Mouse (Mus musculus) frontal cortex, postnatal 36 days (tissue): Measurements from ENCODE around the gene Cpt1a.

ENCODE experiments used
- DNase-seq, 2 experiments: peaks; one replicate each; pipeline ENCODE4 v3.0.0; 2022; ENCODE audit warnings: low spot score in 2 of 2

Cpt1a gene

DNA sequence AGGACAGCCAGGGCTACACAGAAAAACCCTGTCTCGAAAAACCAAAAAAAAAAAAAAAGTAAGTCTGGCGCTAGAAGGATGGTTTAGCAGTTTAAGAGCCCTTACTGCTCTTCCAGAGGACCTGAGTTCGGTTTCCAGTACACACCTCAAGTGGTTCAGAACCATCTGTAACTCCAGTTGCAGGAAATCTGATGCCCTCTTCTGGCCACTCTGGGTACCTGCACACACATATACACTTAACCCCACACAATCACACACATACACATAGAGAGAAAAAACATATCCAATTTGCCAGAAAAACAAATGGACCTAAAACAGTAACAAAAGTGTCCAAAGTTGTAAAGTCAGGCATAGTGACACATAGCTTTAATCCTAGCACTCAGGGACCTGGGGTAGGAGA lies 43.0 kb downstream of the Cpt1a start:
- DNase-seq = no peak

GRCm38 (mm10) chr19:3368276-3368675 lies 46.1 kb downstream of the Cpt1a start:
- DNase-seq = no peak

- DNase-seq = no peak
These were observed 51.2 kb downstream of the Cpt1a start for GRCm38 (mm10) chr19:3373380-3373779.

- DNase-seq = no peak
These were observed 51.9 kb downstream of the Cpt1a start for GRCm38 (mm10) chr19:3374028-3374427.

DNA sequence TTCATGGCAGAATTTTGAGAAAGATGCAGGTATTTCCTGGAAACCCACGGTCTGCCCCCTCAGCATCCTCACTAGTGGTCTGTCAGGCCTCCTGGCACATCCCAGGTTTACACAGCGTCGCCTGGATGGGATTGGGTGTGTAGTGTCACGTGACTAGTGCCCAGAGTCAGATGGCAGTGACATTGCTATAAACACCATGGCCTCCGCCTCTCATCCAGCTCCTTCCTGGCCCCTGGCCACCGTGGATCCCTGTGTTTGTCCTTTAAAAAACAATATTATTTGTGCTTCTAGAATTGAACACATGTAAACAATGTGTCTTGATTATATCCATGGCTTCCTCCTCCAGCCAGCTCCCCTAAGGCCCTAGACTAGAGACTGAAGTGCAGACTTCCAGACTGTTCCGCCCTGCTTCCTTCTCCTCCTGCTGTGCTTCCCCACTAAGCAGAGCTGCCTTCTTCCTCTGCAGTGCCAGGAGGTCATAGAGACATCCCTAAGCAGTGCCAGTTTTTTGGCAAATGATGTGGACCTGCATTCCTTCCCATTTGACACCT lies 53.9 kb downstream of the Cpt1a start:
- DNase-seq = no peak

GRCm38 (mm10) chr19:3376966-3377715 lies 55.0 kb downstream of the Cpt1a start:
- DNase-seq = no peak

DNA sequence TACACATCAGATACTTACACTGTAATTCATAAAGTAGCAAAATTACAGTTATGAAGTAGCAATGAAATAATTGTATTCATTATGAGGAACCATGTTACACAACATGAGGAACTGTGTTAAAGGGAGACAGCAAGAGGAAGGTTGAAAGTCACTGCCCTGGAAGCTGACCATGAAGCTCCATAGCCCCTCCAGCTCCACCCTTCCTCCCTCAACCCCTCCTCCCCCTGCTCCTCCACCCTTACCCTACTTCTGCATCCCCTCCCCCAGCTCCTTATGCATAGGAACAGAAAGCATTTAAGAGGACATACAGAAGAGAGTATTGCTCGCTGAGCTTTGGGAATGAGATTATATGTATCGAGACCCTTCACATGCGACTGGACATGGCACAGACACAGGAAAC lies 56.5 kb downstream of the Cpt1a start:
- DNase-seq = no peak

DNA sequence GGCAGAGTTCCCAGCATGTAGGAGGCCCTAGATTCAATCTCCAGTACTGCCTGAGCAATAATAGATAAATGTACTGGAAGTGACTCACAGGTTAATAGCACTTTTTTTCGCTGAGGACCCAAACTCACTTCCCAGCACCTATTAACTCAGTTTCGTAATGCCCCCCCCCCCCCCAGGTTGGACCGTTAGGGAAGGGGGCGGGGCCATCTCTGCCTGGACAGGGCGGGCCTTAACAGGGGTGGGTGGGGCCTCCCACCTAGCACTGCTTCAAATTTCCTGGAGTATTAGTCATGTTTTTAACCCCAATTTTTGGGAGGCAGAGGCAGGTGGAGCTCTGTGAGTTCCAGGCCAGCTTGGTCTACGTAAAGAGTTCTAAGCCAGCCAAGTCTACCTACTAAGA lies 65.9 kb downstream of the Cpt1a start:
- no peak for DNase-seq

DNA sequence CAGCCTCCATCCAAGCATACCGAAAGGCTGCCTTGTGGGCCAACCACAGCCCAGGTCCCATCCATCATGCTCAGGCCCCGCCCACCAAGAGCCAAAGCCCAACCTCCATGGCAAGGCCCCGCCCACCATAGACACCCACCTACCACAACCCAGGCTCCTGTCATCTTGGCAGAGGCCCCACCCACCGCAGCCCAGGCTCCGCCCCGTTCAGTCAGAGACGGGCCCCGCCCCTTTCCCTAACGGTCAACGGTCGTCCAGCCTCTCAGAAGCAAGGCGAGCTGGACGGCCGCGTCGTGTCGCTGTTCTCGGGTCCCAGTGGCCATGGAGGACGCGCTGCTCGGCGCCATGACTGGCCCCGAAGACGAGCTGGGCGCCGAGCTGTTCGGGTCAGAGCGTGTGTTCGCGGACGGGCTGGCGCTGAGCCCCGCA lies 66.5 kb downstream of the Cpt1a start, which contains the start of gene Tesmin:
Gene Tesmin (plus strand): TSS at position 229 of the 429 bp plus-strand sequence.
- DNase-seq = peak; percentile 37 to 77

DNA sequence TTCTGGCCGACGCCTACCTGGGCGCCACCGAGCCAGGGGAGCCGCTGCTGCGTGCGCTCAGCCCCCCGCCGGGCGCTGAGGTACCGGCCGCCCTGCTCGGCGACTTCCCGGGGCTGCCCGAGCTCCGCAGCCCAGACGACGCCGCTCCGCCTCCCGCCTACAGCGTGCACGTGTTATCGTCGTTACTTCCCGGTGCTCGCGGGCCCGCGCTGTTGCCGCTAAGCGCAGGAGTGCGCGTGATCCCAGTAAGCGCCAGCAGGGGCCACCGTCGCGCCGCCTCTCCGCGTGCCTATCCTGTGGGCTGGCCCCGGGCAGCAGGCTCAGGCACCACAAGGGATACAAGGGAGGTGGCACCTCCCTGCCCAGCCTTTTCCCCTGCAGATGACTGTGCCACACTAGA lies 67.0 kb downstream of the Cpt1a start:
- peak; percentile 84 to 88 for DNase-seq

GRCm38 (mm10) chr19:3392384-3392783 lies 70.2 kb downstream of the Cpt1a start:
- DNase-seq = no peak

DNA sequence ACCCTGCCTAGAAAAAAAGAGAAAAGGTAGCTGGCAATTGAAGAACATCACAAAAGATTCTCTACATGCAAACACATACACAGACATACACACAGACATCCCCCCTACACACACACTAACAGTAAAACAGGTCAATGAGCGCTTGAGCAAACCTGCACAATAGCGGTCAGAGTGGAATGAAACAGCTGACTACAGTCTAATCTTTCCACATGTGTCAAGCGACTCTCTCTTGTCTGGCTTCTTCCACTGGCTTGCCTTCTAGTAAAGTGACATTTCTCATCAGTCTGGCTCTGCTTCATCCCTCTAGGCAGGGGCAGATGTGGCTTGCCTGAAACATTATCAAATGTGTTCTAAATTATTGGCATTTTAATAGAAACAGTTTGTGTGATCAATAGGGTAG lies 72.1 kb downstream of the Cpt1a start:
- DNase-seq = no peak

DNA sequence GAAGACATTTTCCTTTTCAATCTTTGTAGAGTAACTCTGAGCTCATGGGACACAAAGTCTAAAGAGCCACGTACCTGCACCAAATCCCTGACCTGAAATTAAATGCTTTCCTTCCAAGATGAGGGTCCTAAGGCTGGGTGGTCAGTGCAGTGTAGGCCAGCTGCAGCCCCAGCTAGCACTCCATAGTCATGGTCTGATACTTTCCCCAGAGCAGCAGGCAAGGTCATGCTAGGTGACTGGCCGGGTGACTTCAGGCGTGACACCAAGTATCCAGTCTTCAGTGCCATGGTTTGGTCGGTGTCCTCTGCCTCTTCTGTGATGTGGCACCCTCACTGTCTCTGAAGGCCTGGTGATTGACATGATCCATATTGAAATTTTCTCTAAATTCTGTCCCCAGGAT lies 77.9 kb downstream of the Cpt1a start:
- no peak for DNase-seq

DNA sequence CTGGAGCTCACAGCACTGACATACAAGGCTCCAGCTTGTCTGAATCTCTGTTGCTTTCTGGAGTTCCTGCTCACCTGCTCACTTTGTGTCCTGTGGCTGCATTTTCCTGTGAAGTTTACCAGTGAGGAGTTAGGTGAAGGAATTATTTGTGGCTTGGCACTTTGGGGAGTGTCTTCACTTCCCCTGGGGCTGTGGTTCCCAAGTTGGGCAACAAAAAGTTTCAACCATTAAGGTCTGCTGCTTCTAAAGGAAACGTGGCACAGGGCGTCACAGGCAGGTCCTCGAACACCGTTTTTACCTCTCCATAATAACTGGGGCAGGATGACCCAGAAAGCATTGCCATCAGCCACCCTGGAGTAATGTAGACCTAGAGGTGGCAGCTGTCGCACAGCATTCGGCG lies 79.4 kb downstream of the Cpt1a start:
- DNase-seq = no peak

- no peak for DNase-seq
These were observed 79.8 kb downstream of the Cpt1a start for GRCm38 (mm10) chr19:3401943-3402342.

DNA sequence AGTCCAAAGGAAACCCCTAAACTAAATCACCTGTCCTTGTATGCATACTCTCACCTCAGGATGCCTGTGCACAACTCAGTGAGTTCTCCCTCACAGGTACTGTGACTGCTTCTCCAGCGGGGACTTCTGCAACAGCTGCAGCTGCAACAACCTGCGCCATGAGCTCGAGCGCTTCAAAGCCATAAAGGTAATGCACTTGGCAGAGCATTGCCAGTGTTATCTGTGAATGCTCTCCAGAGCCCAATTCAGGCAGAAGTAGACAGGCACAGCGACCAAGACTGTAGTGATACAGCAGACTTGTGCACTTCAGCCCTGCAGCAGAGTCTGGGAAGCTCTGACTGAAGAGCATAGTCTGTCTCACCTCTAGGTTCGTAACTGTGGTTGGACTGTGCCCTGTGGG lies 80.3 kb downstream of the Cpt1a start:
- no peak for DNase-seq

- DNase-seq = no peak
These were observed 81.9 kb downstream of the Cpt1a start for GRCm38 (mm10) chr19:3404030-3404429.

DNA sequence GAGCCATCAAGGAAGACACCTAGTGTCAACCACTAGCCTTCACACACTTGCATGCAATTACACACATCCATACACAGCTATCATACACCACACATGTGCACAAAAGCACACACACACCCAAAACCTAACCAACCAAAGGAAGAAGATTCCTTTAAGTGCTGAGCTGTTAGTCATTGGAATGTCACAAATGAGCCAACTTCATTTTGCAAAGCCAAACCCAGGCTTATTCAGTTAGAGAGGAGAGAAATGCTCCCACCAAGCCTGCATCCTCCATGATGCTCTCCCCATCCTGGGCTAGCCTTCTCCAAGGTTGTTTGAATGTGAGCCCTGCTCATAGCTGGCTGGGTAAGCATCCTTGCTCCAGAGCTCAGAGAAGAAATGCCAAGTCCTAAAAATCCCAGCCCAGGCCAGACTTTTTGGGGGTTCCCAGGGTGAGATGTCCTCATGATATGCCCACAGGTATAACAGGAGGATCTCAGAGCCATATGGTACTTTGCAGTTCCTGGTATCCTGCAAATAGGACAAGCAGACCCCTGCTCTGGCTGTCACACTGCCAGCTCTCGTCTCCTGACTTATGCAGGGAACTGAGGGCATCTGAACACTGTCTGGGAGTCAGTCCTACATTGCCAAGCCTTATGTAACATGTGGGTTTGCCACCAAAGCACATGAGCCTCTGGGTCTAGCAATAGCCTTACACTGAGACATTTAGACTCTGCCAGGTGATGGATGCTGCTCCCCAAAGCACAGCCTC lies 83.6 kb downstream of the Cpt1a start:
- no peak for DNase-seq

DNA sequence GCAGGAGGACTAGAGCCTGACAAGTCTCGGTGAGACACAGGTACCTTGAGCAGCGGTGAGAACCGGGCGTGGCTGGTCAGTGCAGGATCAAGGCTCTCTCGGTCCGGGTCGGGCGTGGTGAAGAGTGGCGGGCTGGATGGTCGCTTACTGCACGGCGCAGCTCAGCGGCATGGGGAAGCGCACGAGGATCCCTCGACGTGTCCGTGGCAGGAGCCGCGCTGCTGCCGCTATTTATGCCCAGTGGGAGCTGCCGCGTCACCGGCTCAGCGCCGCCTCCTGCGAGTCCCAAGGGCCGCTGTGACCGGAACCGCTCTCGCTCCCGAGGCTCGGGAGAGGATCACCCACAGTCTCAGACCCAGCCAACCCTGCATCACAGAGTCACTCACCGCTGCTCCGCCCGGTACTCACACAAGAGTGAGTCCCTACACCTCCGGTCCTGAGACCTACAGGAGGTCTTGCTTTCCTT lies 92.2 kb downstream of the Cpt1a start, which contains the start of gene Gal:
Gene Gal (minus strand): TSS at position 277 of the 466 bp plus-strand sequence.
- DNase-seq = peak in 1 of 2 experiments; percentile 7

- DNase-seq = peak; percentile 45 to 58
These were observed 97.1 kb downstream of the Cpt1a start for GRCm38 (mm10) chr19:3419251-3419650.

- DNase-seq = no peak
These were observed 100.4 kb downstream of the Cpt1a start for GRCm38 (mm10) chr19:3422488-3422887.

GRCm38 (mm10) chr19:3422981-3423380 lies 100.8 kb downstream of the Cpt1a start:
- no peak for DNase-seq

GRCm38 (mm10) chr19:3424214-3424613 lies 102.1 kb downstream of the Cpt1a start:
- DNase-seq = no peak
